Mouse (Mus musculus) layer of hippocampus, postnatal 36 days (tissue): ENCODE measurements at regions not wholly inside any gene's neighbourhood (a gene's known extent, or its start where the extent isn't known, plus 50 kb on each side); places are given as distances from the start of the nearest gene placed in this dataset.

Experiments
- DNase-seq, 2 experiments: peaks; one replicate each; pipeline ENCODE4 v3.0.0; 2022

- no peak for DNase-seq
Observed at GRCm38 (mm10) chr15:63670561-63670960, 174.4 kb downstream of the Gsdmc2 start.

DNA sequence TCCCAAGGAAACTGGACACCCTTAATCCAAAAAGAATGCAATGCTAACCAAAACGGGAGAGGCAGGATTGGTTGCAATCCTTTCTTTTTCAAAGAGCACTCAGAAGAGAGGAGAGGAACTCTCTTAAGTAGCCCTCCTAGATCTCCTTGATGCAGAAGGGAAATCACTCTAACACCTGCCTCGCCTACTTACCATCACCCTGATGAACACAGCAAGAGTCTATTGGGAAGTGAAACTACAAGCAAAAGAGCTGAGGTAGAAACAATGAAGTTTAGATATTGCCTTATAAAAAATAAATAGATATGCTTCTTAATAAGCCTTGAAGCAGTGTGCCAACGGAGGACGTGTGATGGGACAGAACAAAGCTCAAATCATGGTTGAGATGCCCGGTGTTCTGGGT lies 177.4 kb downstream of the Gsdmc2 start:
- no peak for DNase-seq

GRCm38 (mm10) chr15:63665517-63665916 lies 179.5 kb downstream of the Gsdmc2 start:
- DNase-seq, result no peak

DNA sequence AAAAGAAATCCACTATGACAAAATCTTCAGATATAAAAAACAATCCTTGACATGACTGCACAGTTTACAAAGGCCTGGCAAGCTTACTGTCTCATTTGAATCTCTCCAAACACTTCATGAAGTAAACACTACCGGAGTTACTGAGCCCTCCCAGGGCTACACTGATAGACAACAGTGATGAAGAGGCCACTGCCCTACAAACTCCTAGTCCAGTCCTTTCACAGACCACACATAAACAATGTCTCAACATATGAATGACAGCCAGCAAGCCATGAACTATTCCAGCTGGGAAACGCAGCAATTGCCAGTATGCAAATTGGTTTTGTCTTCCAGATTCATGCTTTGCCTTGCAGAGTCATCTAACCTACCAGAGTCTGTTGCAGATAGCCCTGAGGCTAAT lies 180.1 kb downstream of the Gsdmc2 start:
- DNase-seq, result no peak

- DNase-seq, result no peak
Observed at GRCm38 (mm10) chr15:63662183-63662582, 182.8 kb downstream of the Gsdmc2 start.

DNA sequence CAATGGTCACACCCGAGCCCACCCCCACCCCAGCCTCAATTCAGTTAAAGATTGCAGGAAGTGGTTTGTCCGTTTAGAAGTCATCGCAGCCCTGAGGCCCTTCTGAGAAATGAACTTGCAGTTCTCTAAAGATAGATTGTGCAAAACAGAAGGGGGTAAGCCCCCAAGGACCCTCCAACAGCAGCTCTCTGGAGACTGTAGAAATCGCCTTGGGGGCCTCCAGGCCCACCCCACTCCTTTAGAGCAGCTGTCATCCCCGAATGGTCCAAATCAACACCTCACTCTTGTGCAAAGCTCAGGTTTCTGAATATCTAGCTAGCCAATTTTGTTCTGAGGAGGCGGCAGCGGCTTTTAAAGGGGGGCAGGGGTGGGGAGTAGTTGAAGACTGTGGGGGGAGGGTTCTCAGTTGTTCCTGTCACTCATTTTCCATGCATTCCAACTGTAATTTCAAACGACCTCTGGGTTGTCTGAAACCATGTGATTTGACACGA lies 186.9 kb downstream of the Gsdmc2 start:
- DNase-seq, result no peak

- peak; percentile 79 to 85 for DNase-seq
Observed at GRCm38 (mm10) chr15:63652216-63652961, 192.6 kb downstream of the Gsdmc2 start.

- DNase-seq, result no peak
Observed at GRCm38 (mm10) chr15:63651120-63651519, 193.9 kb downstream of the Gsdmc2 start.

DNA sequence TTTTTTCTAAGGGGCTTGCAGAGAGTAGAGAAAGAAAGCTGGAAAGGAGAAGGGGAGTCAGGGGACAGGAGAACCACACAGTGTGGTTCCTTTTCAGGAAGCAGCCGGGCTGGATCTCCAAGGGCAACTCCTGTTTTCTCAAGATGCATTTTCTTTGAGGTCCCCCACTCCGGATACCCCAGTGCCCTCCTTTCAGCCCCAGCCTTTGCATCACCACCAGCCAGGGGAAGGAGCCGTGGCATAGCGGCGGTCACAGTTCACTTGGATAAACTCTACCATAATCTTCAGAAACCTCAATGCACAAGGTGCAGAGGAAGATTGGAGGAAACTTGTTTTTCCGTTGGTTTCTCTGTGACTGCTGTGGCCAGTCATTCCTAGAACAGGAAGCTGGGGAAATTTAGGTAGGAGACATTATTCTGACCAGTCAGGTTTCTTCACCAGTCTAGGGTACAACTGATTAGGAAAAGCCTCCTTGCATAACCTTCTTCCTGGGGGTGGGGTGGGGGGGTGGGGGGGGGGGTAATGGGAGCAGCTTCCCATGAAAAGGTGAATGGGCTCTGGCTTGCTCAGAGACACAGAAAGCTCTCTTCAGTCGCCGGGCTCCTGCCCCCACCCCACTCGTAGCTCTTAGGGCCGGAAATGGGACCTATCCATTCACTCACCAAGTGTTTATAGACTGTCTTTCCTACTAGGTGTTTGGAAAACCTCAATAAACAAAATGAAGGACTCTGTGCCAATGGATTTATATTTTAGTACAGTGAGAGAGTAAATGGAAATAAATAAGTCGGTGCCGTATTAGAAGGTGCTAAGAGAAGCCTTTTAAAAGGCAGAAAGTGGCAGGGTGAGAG lies 196.6 kb downstream of the Gsdmc2 start:
- DNase-seq, result no peak

GRCm38 (mm10) chr15:63624814-63625213 lies 220.2 kb downstream of the Gsdmc2 start:
- DNase-seq, result no peak

- no peak for DNase-seq
Observed at GRCm38 (mm10) chr15:63624249-63624648, 220.7 kb downstream of the Gsdmc2 start.

- peak in 1 of 2 experiments; percentile 3 for DNase-seq
Observed at GRCm38 (mm10) chr15:63616506-63617208, 228.3 kb downstream of the Gsdmc2 start.

DNA sequence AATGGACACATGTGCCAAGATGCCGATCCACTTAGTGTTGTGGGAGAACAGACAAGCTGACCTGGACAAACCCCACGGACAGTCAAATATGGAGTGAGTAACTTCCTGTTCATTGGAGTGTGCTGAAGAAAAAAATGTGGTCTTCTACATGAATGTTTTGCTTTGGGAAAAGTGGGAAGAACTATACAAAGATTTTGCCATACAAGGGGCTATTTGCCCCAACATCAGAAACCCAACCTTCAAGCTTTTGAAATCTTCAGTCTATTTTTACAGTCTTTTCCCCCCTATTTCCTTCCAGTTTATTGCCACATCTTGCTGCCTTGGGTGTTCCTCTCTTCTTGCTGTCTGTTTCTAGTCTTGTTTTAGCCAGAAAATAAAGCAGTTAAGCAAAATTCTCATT lies 230.8 kb downstream of the Gsdmc2 start:
- no peak for DNase-seq

GRCm38 (mm10) chr15:63613120-63613519 lies 231.9 kb downstream of the Gsdmc2 start:
- DNase-seq, result no peak

DNA sequence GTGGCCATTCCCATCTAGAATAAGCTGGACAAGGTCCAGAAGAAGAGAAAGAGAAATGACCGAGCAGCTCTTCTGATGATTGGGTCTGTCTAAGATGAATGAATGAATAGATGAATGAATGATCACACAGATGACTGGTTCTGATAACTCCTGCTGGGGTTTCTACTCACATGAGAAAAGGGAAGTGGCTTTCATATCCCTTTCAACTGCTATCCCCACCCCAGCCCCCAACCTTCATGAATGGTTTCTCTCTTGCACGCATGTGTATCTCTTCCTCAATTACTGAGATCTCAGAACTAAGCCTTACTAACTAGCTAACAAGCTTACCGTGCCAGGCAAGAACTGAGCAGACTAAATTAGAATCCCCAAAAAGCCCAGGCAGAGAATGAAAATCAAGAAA lies 233.8 kb downstream of the Gsdmc2 start:
- no peak for DNase-seq

DNA sequence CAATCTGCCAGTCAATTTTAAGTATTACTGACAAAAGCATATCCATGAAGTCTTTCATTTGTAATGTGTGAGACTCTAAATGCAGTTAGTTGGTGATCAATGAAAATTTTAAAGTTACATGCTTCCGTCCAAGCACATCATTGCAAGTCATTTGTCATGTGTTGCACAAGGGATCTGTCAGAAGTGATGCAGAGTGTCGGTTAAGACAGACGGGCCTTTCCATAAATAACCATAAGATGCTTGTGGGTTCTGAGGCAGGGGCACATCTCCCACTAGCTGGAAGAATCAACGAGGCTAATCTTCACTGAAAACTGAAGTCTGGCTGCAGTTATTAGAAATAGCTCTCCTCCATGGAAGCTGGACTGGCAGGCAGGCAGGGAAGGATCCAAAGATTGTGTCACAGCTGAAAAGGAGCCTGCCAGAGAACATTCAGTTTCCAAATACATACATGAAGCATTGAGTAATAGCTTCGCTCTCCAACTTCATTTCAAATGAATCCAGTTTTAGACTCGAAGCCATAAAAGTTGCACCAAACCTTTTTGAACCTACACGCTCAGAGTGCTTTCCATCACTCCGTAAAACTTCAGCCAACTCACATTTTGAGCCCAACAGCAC lies 241.8 kb downstream of the Gsdmc2 start:
- no peak for DNase-seq

- peak; percentile 9 to 12 for DNase-seq
Observed at GRCm38 (mm10) chr15:63601543-63601942, 243.4 kb downstream of the Gsdmc2 start.

DNA sequence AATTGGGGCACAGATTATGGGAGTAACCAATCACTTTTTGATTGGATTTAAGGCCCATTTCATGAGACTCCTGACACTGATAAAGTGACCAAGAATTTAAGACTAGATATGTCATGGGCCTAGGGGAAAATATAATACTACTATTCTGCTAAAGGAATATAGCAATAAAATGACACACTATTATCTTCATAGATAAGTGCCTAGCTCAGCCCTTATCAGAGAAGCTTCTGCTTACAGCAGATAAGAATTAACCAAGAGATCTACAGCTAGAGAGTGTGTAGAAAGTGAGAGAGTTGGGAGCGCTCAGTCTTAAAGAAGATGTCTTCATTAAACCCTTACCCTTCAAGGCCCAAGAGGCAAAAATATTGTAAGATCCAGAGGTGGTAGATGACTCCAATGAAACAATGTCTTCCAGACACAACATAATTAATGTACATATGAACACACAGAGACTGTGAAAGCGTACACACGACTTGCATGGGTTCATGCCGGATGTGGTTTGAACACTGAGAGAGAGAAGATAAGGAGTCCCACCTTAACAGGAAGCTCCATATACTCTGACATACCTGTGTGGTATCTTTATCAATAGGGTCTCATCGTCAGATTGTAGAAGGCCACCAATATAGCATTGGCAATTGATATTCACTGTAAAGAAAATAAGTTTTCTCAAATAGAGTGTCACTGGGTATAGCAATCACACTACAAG lies 252.1 kb downstream of the Gsdmc2 start:
- no peak for DNase-seq

- no peak for DNase-seq
Observed at GRCm38 (mm10) chr15:63559293-63559692, 285.7 kb downstream of the Gsdmc2 start.

DNA sequence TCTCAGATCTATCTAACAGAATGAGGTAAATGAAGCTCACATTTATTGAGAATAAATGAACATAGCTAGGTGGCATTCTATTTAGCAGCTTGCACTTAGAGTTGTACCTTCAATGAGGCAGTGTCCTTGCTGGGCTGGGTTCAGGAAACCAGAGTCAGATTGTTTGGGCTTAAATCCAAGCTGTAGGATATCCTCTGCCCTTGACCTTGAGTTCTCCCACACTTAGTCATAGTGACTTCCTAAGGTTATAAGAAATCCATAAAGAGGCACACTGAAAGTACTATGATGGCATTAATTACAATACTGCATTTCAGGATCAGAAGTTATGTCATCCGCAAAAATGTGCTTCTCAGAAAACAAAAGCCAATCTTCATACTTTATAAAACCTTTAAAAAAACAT lies 286.3 kb downstream of the Gsdmc2 start:
- no peak for DNase-seq

DNA sequence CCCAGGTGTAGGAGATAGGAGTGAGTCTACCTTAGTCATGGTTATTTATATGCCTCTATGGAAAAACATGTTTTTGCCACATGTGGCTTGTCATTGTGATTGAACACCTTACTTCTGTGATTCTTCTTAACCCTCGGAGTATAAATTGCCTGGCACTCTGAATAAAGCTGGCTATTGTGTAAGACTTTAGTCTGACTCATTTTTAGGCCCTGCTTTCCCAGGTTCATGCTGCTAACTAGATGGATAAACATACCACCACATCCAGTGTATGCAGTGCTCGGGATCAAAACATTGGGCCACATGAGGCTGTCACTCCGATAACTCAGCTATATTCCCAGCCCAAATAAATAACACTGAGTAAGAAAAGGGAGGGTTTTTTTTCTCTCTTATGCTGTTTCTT lies 287.2 kb downstream of the Gsdmc2 start:
- DNase-seq, result no peak

GRCm38 (mm10) chr15:63553597-63553996 lies 291.4 kb downstream of the Gsdmc2 start:
- peak in 1 of 2 experiments; percentile 8 for DNase-seq
